Mouse (Mus musculus): ENCODE measurements around the gene Sppl2a.
"Not testable (repeated sequence)": the region's sequence is repeated elsewhere in the genome, so short reads cannot be mapped to it uniquely, and the experiment has no call there.

Sppl2a gene

DNA sequence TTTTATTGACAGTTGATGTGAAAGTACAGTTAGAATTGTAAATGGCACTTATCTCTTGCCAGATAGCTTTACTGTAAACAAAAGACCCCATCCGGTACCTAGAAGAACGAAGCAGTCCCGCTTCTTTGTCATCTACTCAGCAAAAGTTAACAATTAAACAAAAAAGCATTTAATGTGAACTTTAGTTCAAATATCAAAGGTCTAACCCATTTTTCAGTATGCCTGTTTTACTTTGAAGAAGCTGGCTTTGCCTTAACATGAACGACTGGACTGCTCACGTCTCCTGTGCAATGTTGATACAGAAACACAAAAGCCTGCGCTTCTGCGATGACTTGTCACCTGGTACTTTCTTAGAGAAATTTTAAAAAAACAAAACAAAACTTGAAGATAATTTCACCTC lies 40.7 kb downstream of the Sppl2a start:
- no peak for DNase-seq

DNA sequence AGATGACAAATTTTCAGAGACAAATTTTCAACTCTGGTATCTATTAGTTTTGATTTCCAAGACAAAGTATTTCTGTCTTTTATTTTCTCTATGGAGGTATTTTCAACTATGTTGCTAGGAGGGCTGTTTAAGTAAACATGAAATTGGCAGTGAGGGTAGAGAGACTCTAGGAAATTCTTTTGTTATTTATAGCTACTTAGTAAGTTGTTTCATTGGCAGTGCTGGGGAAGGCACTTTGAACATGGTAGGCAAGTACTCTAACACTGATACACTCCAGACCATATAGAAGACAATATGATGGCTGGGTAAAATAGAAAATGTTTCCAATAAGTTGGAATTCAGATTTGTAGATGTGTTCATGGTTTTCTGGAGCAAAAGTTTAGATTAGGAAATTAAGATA lies 41.3 kb downstream of the Sppl2a start:
- no peak for DNase-seq

DNA sequence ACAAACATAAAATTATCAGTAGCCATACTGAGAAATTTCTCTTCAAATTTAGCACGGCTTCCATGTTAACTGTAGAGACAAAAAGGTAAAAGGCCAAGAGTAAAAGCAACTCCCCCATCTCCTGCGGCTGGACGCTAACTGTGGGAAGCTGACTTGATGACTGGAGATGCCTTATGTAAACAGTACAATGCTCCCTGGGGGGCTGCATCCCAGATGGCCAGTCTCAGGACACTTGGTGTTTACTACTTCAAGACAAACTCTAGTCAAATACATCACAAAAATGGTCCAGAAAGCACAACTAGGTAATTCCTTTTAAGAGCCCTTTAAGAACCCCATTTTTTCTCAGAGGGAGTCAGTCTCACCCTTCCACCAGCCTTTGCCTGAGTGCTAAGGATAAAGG lies 45.9 kb downstream of the Sppl2a start:
- no peak for DNase-seq

DNA sequence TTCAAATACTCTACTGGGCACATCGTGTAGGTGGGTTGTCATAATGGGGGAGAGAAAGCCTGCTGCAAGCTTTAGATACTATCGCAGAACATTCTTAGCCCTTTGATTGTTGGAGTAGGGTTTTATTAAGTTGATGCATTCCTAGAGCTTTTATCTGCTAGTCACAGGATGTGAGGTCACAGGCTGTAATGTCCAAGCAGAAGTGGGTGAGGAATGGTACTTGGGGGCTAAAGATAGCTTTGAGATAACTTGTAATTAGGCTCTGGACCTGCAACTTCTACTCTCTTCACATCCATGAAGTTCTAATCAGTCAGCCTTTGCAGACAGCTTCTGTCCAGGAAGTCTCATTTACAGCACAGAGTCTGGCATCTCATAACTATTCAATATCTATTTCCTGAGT lies 47.2 kb downstream of the Sppl2a start:
- DNase-seq = no peak

DNA sequence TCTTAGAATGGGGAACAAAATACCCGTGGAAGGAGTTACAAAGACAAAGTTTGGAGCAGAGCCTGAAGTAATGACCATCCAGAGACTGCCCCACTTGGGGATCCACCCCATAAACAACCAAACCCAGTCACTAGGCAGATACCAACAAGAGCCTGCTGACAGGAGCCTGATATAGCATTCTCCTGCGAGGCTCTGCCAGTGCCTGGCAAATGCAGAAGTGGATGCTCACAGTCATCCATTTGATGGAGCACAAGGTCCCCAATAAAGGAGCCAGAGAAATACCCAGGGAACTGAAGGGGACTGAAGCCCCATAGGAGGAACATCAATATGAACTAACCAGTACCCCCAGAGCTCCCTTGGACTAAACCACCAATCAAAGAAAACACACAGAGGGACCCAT lies 50.3 kb downstream of the Sppl2a start:
- DNase-seq = not testable (repeated sequence)

DNA sequence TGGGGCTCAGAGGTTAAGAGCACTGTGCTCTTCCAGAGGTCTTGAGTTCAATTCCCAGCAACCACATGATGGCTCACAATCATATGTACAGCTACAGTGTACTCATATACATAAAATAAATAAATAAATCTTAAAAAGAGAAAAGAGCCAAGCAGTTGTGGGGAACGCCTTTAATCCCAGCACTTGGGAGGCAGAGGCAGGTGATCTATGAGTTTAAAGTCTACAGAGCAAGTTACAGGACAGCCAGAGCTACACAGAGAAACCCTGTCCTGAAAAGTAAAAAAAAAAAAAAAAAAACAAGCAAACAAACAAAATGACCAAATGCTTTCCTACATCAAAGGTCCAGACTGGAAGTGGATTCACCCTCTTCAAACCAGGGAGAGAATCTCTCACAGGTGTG lies 55.0 kb downstream of the Sppl2a start:
- no peak for DNase-seq

DNA sequence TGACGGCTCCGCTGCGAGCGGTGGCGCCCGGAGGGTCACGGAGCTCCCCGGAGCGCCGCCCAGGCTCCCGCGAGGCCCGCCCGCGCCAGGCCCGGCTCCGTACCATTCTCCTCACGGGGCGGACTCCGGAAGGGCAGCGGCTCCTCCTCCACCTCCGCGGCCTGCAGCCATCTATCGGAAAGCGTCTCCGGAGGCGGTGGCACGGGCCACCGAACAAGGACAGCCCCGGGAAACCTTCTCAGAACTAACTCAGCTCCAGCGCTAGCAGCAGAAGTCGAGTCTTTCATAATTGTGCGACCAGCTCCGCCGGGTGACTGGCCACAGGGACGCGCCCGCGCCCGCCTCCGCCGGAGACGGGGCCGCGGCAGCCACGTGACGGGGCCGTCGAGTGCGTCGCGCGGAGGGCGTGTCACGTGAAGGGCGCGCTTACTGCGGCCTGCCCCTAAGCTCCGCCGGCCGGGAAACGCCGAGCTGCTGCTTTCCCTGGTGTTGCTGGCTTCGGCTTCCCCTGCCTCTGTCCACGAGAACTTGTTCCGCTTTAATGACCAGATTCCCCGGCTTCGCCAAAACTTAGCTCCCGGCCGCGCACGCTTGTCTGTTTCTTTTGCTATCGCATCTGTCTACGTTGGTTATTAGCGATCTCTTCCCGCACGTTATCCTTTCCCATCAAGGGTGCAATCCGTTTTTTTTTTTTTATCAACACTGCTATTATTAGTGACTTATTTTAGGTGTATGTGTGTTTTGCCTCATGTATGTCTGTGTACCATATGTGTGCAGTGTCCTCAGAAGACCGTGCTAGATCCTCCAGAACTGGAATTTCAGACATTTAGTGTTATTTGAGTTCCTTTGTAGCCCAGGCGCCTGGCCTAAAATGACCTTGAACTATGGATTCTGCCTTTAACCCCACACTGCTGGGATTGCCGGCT lies 56.9 kb downstream of the Sppl2a start, which contains the start of gene Trpm7:
Trpm7 (minus strand) TSS at position 360 of the 926 bp plus-strand sequence.
- peak; percentile 81 to 87 for DNase-seq

DNA sequence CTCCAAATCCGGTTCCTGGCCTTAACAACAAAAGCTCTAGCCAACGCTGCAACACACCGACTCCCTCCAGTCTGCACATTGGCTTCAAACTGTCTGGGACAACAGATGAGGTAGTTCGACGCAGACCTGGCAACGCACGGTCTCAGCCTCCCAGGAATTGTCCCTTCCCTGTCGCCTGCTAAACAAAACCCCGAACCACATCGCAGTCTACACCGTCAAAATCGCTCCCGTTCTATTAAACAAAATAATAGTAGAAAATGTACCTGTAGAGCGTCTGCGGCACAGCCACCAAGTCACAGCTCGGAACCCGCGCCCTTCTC lies 57.6 kb downstream of the Sppl2a start:
- DNase-seq = no peak

DNA sequence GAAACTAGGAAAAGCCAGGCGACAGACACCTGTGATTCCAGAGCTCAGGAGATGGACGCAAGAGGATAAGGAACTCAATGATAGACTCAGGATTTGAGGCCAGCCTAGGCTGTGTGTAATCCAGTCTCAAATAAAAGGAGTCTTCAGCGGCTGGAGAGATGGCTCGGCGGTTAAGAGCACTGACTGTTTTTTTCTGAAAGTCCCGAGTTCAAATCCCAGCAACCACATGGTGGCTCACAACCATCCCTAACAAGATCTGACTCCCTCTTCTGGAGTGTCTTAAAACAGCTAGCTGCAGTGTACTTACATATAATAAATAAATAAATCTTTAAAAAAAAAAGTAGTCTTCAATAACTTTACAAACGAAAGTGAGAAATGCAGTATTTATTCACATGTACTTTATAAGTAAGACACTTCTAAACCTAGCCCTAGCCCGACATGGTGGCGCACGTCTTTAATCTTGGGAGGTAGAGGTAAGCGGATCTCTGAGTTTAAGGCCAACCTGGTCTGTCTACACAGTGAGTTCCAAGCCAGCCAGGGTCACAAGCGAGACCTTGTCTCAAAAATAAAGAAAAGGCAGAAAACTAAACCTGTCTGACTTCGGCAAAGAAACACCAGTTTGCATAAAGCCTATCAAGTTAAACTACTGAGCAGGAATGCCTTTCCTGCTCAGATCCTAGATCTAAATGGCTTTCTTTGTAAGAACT lies 58.1 kb downstream of the Sppl2a start:
- peak in 1 of 2 experiments; percentile 13 for DNase-seq

DNA sequence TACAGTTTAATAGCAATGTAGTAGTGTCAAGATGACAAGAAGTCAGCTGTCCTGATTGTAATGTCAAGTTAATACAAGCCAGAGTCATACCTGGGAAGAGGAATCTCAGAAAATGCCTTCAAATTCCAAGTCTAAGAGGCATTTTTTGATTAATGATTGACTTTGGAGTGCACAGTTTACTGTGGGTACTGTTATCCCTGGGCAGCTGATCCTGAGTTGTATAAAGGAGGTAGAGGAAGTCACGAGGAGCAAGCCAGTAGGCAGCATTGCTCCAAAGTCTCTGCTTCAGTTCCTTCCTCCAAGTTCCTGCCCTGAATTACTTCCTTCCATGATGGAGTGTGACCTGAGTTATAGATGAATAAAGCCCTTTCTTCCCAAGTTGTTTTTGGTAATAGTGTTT lies 66.7 kb downstream of the Sppl2a start:
- no peak for DNase-seq

DNA sequence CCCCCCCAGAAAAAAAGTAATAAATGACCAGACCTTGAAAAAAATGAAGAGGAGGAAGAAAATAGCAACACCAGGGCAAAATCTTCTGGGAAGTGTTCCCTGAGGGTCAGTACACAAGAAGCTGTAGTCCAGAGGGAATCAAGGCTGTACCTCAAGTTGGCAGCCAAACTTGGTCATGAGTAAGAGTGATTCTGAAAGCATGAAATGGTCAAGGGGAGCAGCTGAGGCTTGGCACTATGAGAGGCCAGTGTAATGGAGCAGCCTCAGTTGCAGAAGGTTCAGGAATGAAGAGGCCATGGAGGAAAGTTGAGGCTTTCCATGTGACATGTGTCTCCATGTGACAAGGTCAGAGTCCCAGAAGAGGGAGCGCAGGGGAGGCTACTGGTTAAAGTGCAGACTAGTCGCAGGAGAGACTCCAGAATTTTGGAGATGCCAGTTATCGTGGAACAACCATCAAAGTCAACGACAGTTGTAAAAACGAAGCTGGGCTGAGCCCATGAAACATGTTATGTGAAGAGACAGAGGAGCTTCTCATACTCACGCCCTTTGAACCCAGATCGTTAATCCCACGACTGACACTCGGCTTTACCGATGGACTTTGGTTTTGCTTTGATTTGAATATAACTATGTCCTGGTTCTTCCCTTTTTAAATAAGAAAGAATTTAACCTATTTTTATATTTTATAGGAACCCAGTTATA lies 67.4 kb downstream of the Sppl2a start:
- no peak for DNase-seq

DNA sequence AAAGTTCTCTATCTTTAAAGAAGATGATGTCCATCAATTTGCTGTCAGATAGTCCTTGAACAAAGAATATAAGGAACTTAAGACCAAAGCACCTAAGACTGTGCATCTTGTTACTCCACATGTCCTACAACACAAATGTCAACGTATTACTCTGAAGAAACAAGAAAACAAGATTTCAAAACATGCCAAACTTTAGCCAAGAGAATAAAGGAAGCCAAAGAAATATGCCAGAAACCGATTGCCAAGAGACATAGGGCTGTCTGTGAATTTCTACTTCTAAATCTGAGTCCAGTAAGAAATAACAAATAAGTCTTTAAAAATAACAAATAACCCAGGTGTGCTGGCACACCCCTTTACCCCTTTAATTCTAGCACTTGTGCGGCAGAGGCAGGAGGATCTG lies 68.0 kb downstream of the Sppl2a start:
- no peak for DNase-seq

DNA sequence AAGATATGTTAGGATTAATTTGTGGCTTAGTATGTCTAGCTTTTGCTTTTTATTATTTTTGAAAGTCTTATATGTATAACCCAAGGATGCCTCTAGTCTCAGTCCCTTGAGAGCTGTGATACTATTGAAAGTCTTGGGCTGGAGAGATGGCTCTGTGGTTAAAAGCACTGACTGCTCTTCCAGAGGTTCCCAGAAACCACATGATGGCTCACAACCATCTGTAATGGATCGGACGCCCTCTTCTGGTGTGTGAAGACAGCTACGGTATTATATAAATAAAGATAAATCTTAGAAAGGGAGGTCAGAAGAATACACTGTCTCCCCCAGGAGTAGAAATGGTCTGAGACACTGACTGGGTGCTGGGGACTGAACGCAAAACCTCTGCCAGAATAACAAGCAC lies 88.3 kb downstream of the Sppl2a start:
- no peak for DNase-seq

All from spleen, adult 18-20 months (tissue).